Mouse (Mus musculus): ENCODE data around the gene Mbtps1.
A peak's percentile ranks its signal among the peaks of the same experiment; 100 is the strongest.

The Mbtps1 gene

GRCm38 (mm10) chr8:119557821-119558602, 523 bp downstream of the Mbtps1 start:
- no peak for DNase-seq (ENCODE audit: inconsistent ontology term)

DNA sequence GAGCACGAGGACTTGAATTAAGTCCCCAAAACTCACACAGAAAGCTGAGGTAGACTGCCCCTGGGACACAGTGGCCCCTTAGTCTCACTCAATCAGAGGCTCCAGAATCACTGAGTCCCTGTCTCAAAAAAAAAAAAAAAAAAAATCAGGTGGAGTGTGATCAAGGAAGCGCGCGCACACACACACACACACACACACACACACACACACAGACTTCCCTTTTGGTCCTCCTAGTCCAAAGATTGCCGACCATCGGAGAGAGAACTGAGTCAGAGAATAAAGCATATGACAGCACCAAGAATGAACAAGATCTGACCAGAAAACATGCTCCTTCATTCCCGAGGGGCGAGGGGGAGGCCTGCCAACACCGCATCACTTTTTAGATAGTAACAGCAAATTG, 1.4 kb downstream of the Mbtps1 start:
- peak; percentile 24 for DNase-seq (ENCODE audit: inconsistent ontology term)

GRCm38 (mm10) chr8:119555861-119556260, 2.7 kb downstream of the Mbtps1 start:
- peak; percentile 25 for DNase-seq (ENCODE audit: inconsistent ontology term)

DNA sequence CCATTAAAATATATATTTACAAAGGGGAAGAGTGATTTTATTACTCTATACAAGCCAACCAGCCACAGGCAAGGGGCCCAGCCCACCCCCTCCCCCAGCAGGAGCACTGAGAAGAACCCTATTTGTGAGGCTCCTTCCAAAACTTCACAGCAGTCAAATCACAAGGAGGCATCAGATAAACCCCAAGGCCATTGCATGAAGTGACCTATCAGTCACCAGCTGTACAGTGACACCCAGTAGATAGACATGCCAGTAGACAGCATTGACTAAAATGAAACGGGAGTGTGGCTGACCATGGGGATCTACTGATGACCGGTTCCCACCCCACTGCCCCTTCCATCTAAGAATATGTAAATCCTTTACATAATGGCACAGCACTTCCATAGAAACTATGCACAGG, 5.6 kb downstream of the Mbtps1 start:
- no peak for DNase-seq (ENCODE audit: inconsistent ontology term)

DNA sequence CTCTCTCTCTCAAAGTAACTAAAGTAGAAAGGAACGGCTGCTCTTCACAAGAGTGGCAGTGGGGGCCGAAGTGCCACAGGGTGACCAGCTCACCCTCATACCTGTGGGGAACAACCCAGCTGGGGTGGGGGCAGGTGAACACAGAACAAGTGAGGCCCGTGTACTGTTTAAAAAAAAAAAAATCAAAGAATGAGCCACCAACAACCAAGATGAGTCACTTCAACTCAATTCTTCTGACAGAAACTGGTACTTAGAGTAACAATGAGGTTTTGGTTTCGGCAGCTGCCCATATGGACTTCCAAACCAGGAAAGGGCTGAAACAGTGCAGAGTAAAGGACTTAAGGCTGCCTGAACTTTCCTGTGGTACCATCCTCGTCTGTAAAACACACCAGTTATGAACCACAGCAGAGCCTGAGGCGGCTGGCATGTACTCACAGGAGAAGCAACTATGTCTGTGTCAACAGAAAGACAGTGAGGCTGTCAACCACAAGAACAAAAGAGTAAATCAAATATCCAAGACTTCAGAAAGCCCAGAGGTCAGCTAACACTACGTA, 9.9 kb downstream of the Mbtps1 start:
- peak; percentile 54 for DNase-seq (ENCODE audit: inconsistent ontology term)

DNA sequence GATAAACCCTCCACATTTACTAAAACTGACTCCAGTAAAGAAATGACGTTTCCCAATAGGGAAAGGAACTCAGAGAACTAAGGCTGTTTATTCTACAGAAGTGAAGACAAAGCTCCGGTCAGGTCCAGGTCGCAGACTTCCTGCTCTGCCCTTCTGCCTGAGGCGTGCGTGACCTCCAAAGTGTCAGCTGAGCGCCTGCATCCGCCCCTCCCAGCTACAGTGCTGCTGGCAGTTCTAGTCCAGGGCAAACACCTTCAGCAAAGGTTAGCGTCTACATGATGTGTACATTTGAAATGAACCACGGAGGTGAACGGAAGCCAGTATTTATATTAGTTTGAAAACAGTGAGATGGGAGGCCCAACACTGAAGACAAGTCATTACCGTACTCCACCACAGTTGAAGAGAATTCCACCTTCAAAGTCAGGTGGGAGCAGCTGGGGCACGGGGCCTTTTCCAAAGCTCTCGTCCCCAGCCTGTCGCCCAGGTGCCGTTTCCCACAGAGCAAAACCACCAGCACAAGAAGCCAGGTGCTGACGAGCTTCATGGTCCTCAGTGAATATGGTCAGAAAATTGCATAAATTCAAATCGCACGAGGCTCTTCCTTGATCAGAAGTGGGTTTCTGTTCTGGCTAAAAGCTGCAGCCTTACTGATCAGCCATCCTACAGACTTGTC, 11.4 kb downstream of the Mbtps1 start:
- DNase-seq (ENCODE audit: inconsistent ontology term), result no peak

- no peak for DNase-seq (ENCODE audit: inconsistent ontology term)
Measured at GRCm38 (mm10) chr8:119545791-119546190, 12.7 kb downstream of the Mbtps1 start.

DNA sequence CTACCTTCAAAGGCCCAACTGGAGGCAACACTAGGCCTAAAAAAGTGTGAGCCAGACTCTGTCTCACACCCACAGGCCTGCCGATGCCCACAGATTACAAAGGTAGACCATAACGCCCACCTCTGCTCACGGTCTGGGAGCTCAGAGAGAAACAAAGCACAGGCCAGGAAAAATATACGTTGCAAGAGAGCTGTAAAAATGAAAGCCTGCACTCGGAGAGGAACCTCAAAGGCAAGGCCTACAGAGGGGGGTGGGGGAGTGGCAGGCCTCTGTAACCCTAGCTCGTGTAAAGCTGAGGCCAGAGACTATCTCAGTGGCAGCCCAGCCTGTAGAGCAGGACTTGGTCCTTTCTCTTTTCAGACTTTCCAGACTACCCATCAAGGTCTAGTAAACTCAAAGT, 13.4 kb downstream of the Mbtps1 start:
- no peak for DNase-seq (ENCODE audit: inconsistent ontology term)

GRCm38 (mm10) chr8:119544606-119545005, 13.9 kb downstream of the Mbtps1 start:
- DNase-seq (ENCODE audit: inconsistent ontology term), result no peak

GRCm38 (mm10) chr8:119531973-119532372, 26.6 kb downstream of the Mbtps1 start:
- no peak for DNase-seq (ENCODE audit: inconsistent ontology term)

- no peak for DNase-seq (ENCODE audit: inconsistent ontology term)
Measured at GRCm38 (mm10) chr8:119531397-119531796, 27.1 kb downstream of the Mbtps1 start.

DNA sequence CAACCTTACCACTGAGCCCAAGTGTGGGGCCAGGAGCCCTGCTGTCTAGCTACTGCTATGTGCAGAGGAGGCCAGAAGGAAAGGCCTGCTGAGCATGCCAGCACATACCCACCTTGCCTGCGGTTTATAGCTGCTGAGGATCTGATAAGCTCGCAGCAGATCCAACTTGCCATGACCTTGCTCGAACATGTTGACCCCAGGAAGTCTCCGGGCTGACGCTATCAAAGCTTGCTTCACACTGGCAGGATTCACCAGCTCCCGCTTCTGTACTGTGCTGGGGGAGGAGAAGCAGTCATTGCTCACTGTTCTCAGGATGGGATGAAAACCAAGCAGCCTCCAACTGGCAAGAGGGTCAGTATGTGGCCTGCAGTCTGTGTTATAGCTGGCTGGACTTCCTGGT, 27.6 kb downstream of the Mbtps1 start:
- DNase-seq (ENCODE audit: inconsistent ontology term), result no peak

DNA sequence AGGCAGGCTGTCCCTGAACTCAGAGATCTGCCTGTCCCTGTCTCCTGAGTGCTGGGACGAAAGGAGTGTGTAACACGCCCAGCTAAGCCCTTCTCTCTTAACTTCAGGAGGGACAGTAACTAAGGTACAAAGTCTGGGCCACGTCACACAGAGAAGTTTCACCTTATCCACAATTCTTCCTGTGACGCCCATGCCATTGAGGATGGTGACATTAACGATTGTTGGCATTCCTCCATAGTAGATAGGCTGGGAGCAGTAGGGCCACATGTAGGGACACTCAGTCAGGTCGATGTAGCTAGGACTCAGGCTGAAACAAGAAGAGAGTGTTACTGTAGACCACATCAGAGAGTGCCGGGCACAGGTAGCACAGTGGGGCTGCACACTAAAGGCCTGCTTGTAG, 29.8 kb downstream of the Mbtps1 start:
- no peak for DNase-seq (ENCODE audit: inconsistent ontology term)

- DNase-seq (ENCODE audit: inconsistent ontology term), result peak; percentile 21
Measured at GRCm38 (mm10) chr8:119520102-119520501, 38.4 kb downstream of the Mbtps1 start.

DNA sequence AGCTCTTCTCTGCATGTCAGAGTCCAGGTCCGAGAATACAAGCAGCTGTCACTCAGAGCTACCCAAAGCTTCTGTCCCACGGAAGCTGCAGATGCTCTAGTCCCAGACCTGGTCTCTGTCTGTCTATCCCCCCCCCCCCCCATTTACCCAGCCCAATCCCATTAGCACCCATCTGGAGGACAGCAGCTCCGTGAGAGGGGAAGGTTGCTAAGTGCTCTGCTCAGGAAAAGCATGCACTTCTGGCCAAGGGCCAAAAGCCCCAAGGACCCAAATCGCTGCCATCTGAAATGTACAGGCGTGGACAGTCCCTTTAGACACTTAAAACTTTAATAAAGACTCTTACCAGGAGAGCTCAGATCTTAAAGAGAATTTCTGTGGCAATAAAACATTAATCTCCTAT, 41.9 kb downstream of the Mbtps1 start:
- DNase-seq (ENCODE audit: inconsistent ontology term), result no peak

- no peak for DNase-seq (ENCODE audit: inconsistent ontology term)
Measured at GRCm38 (mm10) chr8:119515767-119516166, 42.8 kb downstream of the Mbtps1 start.

- no peak for DNase-seq (ENCODE audit: inconsistent ontology term)
Measured at GRCm38 (mm10) chr8:119514940-119515339, 43.6 kb downstream of the Mbtps1 start.

- no peak for DNase-seq (ENCODE audit: inconsistent ontology term)
Measured at GRCm38 (mm10) chr8:119513405-119513804, 45.1 kb downstream of the Mbtps1 start.

DNA sequence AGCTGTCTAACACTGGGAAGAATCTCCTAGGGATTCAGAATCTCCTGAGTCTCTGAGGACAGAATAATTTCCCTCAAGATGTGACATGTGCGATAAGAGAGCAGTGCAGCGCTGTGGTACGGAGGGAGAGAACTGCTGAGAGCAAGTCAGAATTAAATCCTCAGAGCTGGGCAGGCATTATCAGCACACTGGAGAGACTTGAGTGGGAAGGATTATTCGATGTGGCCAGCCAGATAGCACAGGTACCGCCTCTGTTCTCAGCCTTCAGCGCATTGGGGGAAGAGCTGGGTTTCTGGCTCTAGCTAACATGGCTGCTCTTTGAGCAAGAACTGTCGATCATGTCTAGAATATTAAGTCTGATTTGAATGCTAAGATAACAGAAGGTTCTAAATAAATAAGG, 46.8 kb downstream of the Mbtps1 start:
- DNase-seq (ENCODE audit: inconsistent ontology term), result no peak

DNA sequence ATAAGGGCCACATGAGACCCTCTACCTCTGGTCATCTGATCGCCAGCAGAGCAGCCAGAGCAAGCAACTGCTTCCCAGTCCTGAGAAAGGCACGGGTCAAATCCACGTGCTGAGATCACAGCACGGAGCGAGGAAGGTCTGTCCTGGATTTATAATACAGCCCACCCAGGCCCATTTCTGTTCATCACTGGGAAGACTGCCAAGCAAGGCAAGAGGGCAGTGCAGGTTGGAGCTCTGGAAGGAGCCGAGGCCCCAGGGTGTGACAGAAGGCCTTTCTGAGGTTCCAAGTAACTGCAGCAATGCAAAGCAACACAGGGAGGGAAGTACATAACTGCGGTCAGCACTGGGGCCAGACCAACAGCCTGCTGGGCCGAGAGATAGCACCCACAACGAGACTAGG, 48.1 kb downstream of the Mbtps1 start:
- no peak for DNase-seq (ENCODE audit: inconsistent ontology term)

GRCm38 (mm10) chr8:119506106-119506505, 52.4 kb downstream of the Mbtps1 start:
- DNase-seq (ENCODE audit: inconsistent ontology term), result no peak

DNA sequence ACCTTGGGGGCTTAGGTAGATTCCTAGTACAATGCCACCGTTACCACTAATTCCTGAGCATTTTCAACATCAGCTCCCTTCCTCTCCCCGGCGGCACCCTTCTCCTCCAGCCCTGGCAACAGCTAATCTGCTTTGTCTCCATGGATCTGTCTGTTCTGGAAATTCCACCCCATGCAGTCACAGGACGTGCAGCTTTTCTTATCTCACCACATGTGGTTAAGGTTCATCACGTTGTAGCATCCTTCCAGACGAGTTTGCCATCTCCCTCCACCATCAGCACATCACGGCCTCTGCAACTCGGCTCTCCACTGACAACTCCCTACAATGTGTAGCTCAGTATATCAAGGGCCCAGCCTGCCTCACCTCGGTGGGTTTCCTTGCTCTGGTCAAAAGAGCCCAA, 53.0 kb downstream of the Mbtps1 start:
- no peak for DNase-seq (ENCODE audit: inconsistent ontology term)

GRCm38 (mm10) chr8:119503191-119503767, 55.3 kb downstream of the Mbtps1 start:
- DNase-seq (ENCODE audit: inconsistent ontology term), result peak; percentile 88

All from Muller cell, postnatal 12 days (primary cell).